In the genomic region with DNA sequence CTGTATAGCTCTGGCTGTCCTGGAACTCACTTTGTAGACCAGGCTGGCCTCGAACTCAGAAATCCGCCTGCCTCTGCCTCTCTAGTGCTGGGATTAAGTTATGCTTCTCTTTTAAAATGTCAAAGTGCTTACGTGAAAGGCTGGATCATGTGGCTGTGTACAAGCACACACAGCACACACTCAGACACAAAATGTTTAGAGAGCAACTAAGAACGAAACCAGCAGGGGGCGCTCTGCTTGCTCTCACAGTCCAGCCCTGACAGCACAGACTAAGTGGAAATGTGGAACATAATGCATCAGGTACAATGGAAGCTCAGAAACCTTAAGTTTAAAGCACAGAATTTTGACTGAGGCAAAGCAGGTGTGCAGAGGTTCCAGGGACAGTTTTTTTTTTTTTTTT, we compare ENCODE assay signal across 8 mouse cellular contexts. TPM values are rescaled to one million over a fixed set of nuclear protein-coding genes. Genes with fewer than 3 reads are reported as not detected.
DNase-seq lines count a peak whose midpoint lies in the region; ATAC-seq lines count a peak whose summit lies in the region.

No protein-coding gene starts in this region.

- peak; percentile 79; the same call in 1 of the 2 replicates for ATAC-seq in forebrain, embryonic 14.5 days
- ATAC-seq in hematopoietic stem cell, adult 5-6 weeks (replicated peaks in 1 of 2; ENCODE audit: insufficient read depth in 1 of 2, low FRiP score in 2 of 2, low TSS enrichment in 1 of 2, low read depth in 1 of 2, poor library complexity in 2 of 2, severe bottlenecking in 2 of 2), result peak; percentile 73 to 82

- WGBS in forebrain, embryonic 14.5 days, result 10% methylated on average over 5 of the region's 5 CpGs

- peaks cover 2% of the 10 kb centered on the region; the same call in 1 of the 2 replicates for H3K4me1 ChIP-seq in forebrain, embryonic 14.5 days (ENCODE audit: control insufficient read depth, insufficient read depth, low read length)

- DNase-seq in MN1 (ENCODE audit: low spot score), result peak; percentile 84
- peak; percentile 95 for DNase-seq in c-Kit-positive CD71-positive TER-119-negative erythroid progenitor cells, embryonic 14.5 days (ENCODE audit: low read depth)
- DNase-seq in forebrain, embryonic 14.5 days (ENCODE audit: low spot score), result peak; percentile 90
- peak; percentile 61 to 93 for DNase-seq in layer of hippocampus, postnatal 25 days (ENCODE audit: extremely low spot score in 1 of 2, low spot score in 1 of 2)
- DNase-seq in lung, postnatal 14 days, result peak; percentile 93
- peak; percentile 86 for DNase-seq in right cerebral cortex, postnatal 14 days
- peak; percentile 58 to 81 for DNase-seq in urinary bladder, postnatal 4 days (ENCODE audit: low spot score in 2 of 2)

- H3K27me3 ChIP-seq in forebrain, embryonic 14.5 days (replicated peaks; ENCODE audit: control insufficient read depth, insufficient read depth, low read length), result no peaks in the 10 kb centered on the region

- H3K9ac ChIP-seq in forebrain, embryonic 14.5 days (ENCODE audit: low read length), result no peak overlapping the region

- no peak overlapping the region for H3K4me3 ChIP-seq in forebrain, embryonic 14.5 days (ENCODE audit: low read depth, low read length)

- no peak overlapping the region for H3K27ac ChIP-seq in forebrain, embryonic 14.5 days (ENCODE audit: low read depth, low read length)

- H3K9me3 ChIP-seq in forebrain, embryonic 14.5 days (replicated peaks; ENCODE audit: control insufficient read depth, low read length), result no peaks in the 10 kb centered on the region

- no peak overlapping the region for H3K4me2 ChIP-seq in forebrain, embryonic 14.5 days (ENCODE audit: low read length)

- no peaks in the 10 kb centered on the region for H3K36me3 ChIP-seq in forebrain, embryonic 14.5 days (ENCODE audit: control insufficient read depth, insufficient read depth, low read length)

RNA-seq across cellular contexts. Expression of gene Atad5, which starts 2.4 kb away (rescaled TPM):
- 8.8 and 9.0 TPM in 2 replicates for polyA plus RNA-seq in forebrain, embryonic 14.5 days (2014; fragmentation: Nextera tagmentation; extraction: Ambion mirVana)
- total RNA-seq in hematopoietic stem cell, adult 5-6 weeks (2017), result 36.8 and 38.5 TPM in 2 replicates
- total RNA-seq in layer of hippocampus, postnatal 25 days (2021), result 1 to 10 TPM; 3.5 to 4.1 TPM

RNA-seq across cellular contexts. Expression of gene Crlf3, which starts 6.1 kb away (rescaled TPM):
- 17.6 and 18.7 TPM in 2 replicates for polyA plus RNA-seq in forebrain, embryonic 14.5 days (2014; fragmentation: Nextera tagmentation; extraction: Ambion mirVana)
- total RNA-seq in hematopoietic stem cell, adult 5-6 weeks (2017), result 111 and 192 TPM in 2 replicates
- total RNA-seq in layer of hippocampus, postnatal 25 days (2021), result 10 to 100 TPM; 16.7 to 22.1 TPM

RNA-seq across cellular contexts. Expression of gene Tefm, which starts 55.1 kb away (rescaled TPM):
- polyA plus RNA-seq in forebrain, embryonic 14.5 days (2014; fragmentation: Nextera tagmentation; extraction: Ambion mirVana), result 24.3 and 24.9 TPM in 2 replicates
- total RNA-seq in hematopoietic stem cell, adult 5-6 weeks (2017), result 21.8 and 23.0 TPM in 2 replicates
- 10 to 100 TPM in 1 of 2 experiments, 1 to 10 TPM in 1; 9.2 to 10.8 TPM for total RNA-seq in layer of hippocampus, postnatal 25 days (2021)
